Mouse (Mus musculus): ENCODE measurements around the gene Ranbp9.

Gene Ranbp9

DNA sequence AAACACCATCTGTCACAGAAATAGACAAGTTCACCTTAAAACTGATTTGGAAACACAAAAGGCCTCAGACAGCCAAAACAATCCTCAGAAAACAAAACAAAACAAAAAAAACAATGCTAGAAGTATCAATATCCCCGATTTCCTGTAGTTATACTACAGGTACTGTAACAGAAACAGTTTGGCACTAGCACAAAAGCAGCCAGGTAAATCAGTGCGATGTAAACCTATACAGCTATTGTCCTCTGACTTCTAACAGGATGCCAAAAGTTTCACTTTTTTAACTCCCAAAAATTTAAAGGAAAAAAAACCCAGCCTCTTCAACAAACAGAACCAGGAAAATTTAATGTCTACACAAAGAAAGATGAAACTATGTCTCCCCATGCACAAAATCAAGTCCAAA is 28.9 kb downstream of the Ranbp9 start:
- no peak for DNase-seq (ENCODE audit: low spot score in 2 of 2)

DNA sequence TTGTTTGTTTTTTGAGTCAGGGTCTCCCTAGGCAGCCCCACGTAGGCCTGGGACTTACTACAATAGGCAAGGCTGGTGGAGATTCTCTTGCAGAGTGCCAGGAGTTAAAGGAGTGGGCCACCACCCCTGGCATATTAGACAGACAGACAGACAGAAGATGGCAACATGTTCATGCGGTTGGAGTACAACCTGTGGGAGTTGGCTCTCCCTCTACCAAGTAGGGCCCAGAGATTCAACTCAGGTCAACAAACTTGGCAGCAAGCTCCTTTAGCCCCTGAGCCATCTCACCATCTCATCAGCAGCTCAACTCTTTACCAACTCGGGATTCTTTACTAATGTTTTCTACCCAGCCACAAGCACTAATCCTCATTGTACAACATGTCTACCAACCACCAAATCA is 30.4 kb downstream of the Ranbp9 start:
- DNase-seq (ENCODE audit: low spot score in 2 of 2): no peak

DNA sequence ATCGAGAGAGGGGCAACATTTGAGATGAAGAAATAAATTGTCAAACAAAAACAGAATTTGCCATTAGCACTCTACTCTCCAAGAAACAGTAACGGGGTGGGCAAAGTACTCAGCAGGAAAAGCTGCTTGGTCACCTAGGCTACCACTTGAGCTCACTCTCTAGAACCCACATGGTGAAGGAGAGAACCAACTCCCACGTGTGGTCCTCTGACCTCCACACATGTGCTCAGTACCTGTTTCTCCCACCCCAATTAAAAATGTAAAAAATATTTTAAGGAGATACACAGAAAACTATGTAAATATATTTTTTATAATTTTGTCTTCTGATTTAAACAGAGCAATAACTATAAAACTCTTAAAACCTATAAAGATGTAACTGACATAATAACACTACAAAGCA is 33.4 kb downstream of the Ranbp9 start:
- DNase-seq (ENCODE audit: low spot score in 2 of 2): no peak

DNA sequence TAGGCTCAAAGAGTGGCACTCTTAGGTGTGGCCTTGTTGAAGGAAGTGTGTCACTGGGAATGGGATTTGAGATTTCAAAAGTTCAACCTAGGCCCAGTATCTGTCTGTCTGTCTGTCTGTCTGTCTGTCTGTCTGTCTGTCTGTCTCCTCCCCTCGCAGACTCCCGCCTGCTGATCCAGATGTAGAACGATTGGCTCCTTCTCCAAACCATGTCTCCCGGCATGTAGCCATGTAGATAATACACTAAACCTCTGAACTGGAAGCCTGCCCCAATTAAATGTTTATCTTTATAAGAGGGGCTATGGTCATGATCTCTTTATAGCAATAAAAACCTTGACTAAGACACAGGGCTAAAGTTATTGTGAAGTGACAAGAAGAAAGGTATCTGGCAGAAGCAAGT is 35.3 kb downstream of the Ranbp9 start:
- DNase-seq (ENCODE audit: low spot score in 2 of 2): no peak

DNA sequence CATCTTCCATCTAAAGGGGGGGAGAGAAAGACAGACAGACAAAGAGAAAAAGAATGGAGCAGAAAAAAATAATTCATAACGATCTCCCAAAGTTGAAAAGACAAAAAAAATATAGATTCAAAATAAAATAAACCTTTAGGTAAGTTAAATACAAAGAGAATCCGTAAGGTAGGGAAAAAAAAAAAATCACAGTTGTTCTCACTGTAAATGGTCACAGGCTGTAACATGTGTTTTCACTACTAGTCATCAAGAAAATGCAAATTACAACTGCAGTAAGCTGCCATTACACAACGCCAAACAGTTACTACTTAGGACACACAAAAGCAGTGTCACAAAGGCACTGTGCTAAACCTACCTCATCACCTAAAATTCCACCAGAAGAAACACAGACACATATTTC is 36.4 kb downstream of the Ranbp9 start:
- DNase-seq (ENCODE audit: low spot score in 2 of 2): no peak

DNA sequence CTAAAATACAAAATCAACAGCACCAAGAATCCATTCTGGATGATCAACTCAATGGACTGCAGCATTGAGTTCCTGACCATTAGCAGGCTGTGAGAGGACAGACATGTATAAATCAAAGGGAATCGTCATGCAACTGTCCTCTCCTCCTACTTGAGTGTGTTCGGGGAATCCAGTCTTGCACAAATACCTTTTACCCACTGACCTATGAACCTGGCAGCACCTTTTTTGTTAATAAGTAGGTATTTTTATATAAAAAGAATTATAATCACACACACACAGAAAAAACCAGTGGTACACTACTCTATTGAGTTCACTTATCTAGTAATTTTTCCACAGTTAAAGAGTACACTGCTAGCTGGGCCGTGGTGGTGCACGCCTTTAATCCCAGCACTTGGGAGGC is 37.4 kb downstream of the Ranbp9 start:
- DNase-seq (ENCODE audit: low spot score in 2 of 2): no peak

DNA sequence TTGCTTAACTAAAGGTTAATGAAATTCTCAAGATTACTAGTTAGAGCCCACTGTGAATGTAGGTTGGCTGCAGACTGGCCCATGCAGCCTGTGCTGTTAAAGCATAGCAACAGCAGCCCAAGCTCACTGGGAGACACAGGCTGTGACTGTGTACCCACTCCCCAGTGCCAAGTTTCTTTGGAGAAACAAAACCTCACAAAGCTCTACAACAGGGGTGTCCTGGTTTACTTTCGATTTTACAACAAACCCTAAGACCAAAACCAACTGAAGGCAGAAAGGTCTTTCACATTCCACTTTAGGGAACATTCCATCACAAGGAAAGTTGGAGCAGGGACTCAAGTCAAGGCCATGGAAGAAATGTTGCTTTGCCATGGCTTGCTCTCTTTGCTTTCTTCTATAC is 38.5 kb downstream of the Ranbp9 start:
- DNase-seq (ENCODE audit: low spot score in 2 of 2): no peak

DNA sequence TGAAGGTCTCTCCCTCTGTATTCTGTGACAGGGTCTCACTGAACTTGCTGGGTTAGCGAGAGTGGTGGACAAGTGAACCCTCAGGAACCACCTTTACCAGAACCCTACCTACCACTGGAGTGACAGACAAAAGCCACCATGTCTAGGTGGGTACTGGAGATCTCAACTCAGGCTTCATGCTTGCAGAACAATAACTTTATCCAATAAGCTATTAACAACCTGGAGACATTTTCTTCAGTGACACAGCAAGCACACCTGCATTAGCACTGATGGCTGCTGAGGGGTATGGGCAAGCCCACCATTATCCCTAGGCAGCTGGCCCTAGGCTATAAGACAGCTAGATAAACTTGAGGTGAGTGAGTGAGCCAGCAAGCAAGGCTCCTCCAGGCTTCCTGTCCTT is 40.7 kb downstream of the Ranbp9 start:
- DNase-seq (ENCODE audit: low spot score in 2 of 2): no peak

DNA sequence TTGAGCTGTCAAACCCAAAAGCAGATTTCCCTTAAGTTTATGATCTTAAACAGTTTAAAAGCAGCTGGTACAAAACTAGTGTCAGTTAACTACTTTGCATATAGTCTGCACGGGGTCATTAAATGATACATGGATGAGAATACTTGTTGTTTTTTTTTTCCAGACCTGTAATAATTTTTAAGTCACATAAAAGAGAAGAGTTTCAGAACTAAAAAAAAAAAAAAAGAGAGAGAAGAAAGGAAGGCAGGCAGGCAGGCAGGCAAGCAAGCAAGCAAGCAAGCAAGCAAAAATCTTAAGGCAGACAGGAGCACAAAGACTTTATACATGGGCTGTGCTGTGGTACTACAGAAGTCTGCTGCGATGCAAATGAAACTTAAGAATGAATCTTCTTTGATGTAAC is 47.7 kb downstream of the Ranbp9 start:
- no peak for DNase-seq (ENCODE audit: low spot score in 2 of 2)

DNA sequence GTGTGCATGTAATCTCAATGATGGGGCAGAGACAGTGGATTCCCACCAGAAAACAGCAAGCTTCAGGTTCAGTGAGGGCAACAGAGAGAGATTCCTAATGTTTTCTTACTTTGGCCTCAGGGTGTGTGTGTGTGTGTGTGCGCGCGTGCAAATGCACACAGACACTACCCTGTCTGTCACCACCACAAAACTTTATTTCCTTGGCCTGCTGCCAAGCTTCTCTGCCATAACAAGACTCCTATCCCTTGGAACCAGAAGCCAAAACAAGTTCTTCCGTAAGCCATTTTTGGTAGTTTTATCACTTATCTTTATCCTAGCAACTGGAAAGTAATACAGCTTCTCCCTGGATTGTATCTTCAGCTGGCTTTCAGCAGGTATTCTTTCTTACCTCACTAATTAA is 52.6 kb downstream of the Ranbp9 start:
- no peak for DNase-seq (ENCODE audit: low spot score in 2 of 2)

DNA sequence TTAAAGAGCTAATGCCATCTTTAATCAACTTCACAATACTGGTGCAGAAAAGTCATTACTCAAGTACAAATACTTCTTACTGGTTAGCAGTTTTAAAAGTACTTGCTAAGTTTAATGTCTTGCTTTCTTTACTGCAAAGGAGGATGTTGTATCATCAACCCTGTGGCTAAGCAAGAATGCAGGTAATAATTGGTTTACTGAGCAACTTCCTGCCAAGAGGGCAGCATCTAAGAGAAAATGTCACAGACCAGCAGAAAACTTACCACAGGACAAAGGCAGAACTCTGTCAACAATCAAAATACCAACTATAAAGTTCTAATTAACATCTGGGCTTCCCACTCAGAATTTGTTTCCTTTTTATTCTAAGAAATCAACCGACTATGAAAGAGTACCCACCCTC is 65.8 kb downstream of the Ranbp9 start:
- no peak for DNase-seq (ENCODE audit: low spot score in 2 of 2)

DNA sequence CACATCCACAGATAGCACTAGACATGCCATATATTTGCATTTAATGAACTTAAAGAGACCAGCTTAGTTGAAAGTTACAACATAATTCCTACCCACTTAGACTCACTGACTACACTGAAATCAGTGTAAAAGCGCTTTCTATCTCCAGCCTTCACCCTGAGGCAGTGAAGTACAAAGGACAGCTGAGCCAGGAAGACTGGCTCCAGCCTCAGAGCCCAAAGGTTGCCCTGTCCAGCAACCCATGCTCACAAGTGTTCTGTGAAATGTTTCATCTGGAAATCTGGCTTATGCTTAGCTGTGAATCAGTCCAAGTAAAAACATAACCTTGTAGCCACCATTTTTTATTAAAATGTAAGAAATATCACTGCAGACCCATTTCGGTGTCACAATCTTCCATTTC is 67.5 kb downstream of the Ranbp9 start:
- no peak for DNase-seq (ENCODE audit: low spot score in 2 of 2)

DNA sequence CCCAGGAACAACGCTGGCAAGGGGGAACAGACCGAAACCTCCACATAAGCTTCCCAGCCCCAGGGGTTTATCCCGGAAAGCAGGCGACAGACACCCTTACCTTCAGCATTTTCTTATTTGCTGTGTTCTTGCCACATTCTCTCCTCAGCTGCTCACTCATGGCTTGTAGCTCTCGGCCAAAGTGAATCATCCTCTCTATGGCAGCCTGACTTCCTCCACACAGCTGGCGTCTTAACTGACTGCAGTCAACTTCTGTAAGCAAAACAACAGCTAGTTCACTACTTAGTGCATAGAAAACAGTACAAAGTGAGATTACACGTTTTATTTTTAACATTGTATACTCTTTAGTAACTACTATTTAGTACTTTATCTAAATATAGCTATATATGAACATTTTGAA is 68.8 kb downstream of the Ranbp9 start:
- DNase-seq (ENCODE audit: low spot score in 2 of 2): no peak

DNA sequence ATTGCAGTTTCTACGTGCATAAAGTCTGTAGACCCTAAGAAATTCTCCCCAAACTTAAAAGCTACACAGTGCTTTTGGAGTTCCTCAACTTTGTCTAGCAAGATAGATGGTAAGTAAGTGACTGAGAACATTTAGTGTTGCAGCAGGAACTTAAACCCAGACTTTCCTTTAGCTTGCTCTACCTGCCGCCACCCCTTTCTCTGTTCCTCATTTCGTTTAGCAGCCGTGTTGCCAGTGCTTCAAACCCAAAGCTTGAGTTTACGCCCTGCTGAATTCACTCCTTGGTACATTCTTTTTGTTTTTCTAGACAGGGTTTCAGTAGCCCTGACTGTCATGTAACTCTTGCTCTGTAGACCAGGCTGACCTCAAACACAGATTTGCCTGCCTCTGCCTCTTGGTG is 81.5 kb downstream of the Ranbp9 start:
- no peak for DNase-seq (ENCODE audit: low spot score in 2 of 2)

DNA sequence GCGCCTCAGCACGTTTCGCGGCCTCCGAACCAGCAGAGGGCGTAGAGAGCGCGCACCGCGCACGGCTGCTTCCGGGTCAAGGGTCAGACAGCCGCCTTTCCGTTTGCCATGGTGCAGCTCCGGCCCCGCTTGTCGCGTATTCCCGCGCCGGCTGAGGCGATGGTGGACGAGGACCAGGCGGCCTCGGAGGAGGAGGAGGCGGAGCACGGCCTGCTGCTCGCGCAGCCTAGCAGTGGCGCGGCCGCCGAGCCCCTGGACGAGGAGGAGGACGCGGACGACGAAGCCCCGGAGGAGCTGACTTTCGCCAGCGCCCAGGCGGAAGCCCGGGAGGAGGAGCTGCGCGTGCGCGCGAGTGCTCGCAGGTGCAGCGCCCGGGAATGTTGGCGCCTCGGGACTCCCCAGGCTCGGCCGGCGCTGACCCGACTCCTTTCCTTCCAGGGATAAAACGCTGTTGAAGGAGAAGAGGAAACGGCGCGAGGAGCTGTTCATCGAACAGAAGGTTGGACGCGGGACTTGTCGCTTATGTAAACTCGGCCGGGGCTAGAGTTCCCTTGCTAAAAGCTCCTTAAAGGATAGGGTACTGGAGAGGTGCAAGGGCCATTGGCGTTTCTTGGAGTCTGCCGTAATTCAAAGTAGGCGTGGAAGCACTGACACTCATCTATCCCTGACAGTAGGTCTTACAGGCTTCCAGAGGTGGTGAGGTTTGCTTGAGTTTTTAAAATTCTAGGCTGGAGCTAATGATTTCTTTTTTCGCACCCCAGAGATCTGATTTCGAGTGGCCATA is 82.6 kb downstream of the Ranbp9 start, which contains the start of gene Nol7:
Gene Nol7, plus strand, starts transcription at position 94 of the 784 bp plus-strand sequence.
- DNase-seq (ENCODE audit: low spot score in 2 of 2): peak; percentile 89 to 93

DNA sequence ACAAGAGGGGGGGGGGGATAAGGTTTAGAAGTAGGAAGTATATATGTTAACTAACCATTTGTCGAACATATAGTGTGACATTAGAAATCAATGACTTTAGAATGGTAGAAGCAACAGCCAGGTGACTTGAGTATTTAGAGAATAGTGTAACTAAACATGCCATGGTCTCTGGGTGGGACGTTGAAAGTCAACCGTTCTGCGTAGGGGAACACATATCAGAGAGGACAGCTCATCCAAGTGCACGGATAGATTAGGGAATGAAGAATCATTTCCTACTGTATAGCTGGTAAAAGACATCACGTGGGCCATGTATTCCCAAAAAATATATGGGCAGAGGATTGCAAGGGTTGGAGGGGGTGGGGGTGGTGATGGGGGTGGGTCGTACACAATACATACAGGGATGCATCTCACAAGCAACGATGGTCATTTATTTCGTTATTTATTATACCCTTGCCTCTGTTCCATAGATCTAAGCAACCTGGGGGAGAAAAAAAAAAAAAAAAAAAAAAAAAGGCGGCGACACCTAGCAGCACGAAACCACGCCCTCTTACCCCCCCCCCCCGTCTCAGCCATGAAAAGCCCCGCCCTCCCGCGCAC is 83.3 kb downstream of the Ranbp9 start:
- no peak for DNase-seq (ENCODE audit: low spot score in 2 of 2)

DNA sequence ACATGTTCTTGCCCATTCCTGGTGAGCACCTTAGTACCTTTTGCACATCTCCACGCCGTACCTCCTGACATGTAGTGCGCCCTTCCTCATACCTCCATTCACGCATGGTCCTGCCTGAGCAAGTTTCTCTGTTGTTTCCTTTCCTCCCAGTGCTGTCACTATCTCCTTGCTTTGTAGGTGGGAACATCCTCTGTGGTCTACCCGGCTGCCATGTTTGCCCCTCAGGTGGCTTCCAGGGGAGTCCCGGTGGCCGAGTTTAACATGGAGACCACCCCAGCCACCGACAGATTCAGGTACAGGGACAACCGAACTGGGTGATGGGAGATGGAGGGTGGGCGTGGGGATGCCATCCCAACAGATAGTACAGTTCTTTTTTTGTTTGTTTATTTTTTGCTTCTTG is 95.8 kb downstream of the Ranbp9 start:
- no peak for DNase-seq (ENCODE audit: low spot score in 2 of 2)

DNA sequence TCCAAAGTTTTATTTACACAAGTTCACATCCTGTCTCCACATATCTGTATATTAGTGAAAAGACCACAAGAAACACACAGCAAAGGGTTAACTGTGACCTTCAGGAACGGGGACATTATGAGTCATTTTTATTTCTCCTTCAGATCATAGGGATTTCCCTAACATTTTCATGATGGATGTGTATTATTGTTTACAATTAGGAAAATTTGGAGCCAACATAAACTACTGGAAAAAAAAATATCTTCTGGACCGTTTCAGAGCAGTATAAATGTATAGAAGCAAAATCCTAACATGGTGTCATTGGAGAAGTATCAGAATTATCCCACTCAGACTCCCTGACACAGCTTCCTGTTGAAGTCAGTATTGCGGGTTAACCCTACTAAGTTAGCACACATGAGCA is 101.1 kb downstream of the Ranbp9 start:
- no peak for DNase-seq (ENCODE audit: low spot score in 2 of 2)

DNA sequence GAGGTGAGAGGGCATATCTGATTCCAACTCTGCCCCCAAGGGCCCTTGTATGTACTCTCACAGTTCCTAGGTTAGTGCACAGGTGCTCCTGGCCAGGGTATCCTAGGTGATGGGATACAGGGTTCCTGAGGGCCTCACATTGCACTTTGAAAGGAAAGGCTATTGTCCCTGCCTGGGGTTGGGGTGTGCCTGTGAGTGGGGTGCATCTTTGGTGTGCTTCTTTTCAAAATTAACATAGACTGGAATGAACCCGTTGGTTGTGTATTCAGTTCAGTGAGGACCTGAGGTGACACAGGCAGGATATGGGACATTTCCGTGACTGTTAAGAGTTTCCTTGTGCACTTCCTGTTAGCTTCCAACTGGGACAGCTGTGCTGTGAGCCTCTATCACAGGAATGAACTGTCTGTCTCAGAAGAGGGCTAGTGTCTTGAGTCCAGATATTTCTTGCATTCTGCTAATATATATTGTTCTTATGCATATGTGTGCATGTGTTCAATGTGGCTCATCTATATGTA is 106.1 kb downstream of the Ranbp9 start:
- no peak for DNase-seq (ENCODE audit: low spot score in 2 of 2)

DNA sequence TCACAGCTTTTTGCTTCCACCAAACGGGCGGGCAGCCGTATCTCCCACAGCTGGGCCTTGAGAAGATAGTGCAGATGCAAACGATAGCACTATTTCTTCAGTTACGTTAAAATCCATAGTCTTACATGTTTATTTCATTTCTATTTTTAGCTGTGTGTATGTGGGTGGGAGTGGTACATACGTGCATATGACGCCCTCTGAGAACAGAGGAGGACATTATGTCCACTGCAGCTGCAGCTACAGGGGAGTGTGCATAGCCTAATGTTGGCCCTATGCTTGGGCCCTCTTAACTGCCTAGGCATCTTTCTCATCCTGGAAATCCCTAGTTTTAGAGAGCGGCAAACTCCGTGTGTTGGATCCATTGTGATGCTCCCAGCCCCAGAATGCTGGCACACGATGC is 106.9 kb downstream of the Ranbp9 start:
- DNase-seq (ENCODE audit: low spot score in 2 of 2): no peak

DNA sequence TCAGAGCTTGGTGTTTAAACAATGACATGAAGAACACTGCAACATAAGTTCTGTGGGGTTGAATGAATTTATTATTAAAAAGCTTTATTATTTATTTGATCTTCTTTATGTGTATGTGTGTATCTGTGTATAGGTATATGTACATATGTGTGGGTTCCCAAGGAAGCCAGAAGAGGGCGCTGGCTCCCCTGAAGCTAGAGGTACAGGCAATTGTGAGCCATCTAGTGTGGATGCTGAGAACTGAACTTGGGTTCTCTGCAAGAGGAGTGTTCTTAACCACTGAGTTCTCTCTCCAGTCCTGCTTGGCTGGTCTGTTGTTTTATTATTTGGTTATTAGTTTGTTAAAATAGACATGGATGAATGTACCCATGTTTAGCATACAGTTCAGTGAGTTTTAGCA is 108.2 kb downstream of the Ranbp9 start:
- no peak for DNase-seq (ENCODE audit: low spot score in 2 of 2)

DNA sequence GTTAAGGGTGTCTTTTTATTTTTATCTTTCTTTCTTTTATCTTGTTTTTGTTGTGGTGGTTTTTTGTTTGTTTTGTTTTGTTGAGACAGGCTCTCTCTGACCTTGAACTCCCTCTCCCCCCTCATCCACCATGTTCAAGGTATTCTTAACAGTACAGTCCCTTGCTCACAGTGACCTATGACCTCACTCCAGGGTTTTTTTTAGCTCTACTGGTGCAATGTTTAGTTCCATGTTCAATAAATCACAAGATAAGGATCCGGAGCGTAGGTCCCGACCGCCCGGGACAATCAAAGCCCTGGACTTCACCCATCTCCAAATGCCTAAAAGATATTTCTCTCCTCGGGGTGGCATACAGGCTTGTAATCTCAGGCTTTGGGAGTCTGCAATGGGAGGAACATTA is 111.0 kb downstream of the Ranbp9 start:
- DNase-seq (ENCODE audit: low spot score in 2 of 2): no peak

DNA sequence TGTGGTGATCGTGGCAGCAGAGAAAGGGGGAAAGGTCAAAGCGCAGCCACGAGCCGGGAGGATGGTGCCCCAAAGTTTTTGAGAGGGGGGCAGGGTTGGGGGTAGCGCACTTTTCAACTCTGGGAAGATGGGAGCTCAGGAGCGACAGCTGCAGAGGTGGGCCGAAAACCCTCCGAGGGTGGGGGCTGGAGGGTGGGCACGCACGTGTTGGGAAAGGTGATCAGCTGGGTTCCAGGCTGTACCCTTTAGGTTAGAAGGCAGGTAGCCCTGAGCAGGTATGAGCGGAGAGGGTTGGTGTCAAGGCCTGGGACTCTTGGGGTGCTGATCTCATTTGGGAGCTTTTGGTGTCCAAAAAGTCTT is 115.3 kb downstream of the Ranbp9 start:
- DNase-seq (ENCODE audit: low spot score in 2 of 2): no peak
